ENCODE assay signal across 8 mouse cellular contexts in genomic region chr6:56908912-56909311, GRCm38 (mm10). TPM values are rescaled to one million over a fixed set of nuclear protein-coding genes. Genes with fewer than 3 reads are reported as not detected.
DNase-seq lines count a peak whose midpoint lies in the region; ATAC-seq and TF ChIP-seq lines count a peak whose summit lies in the region.

No protein-coding gene starts in this region.

- peaks cover 4% of the 10 kb centered on the region for H3K4me1 ChIP-seq in bone marrow macrophage, adult 2 months (ENCODE audit: control insufficient read depth, insufficient read depth, low read length)
- H3K4me1 ChIP-seq in liver, postnatal 0 days (ENCODE audit: insufficient read depth): peaks cover 74% of the 10 kb centered on the region

- ATAC-seq in liver, postnatal 0 days: peak; percentile 43

- no peak overlapping the region for H3K27ac ChIP-seq in bone marrow macrophage, adult 2 months (ENCODE audit: insufficient read depth, low read depth, low read length)
- no peak overlapping the region for H3K27ac ChIP-seq in liver, postnatal 0 days (ENCODE audit: low read depth)

- 7% methylated on average over 4 of the region's 4 CpGs for WGBS in liver, postnatal 0 days (ENCODE audit: insufficient replicate concordance)

- DNase-seq in cerebellum, adult 18-20 months: peak; percentile 48
- DNase-seq in cerebellum, adult 9-10 months: no peak
- peak; percentile 69 for DNase-seq in CD4-positive helper T cell, adult 2 months (ENCODE audit: low read depth, low spot score)
- peak; percentile 31 to 46 for DNase-seq in gastrocnemius, postnatal 36 days
- DNase-seq in kidney, postnatal 14 days: peak; percentile 78
- DNase-seq in liver, postnatal 0 days: peak; percentile 80
- DNase-seq in right cerebral cortex, postnatal 14 days: peak; percentile 65

- H3K27me3 ChIP-seq in liver, postnatal 0 days (ENCODE audit: insufficient read depth, low read length): no peaks in the 10 kb centered on the region

- TF ChIP-seq CTCF in bone marrow macrophage, adult 2 months (IDR thresholded peaks at IDR 0.05; ENCODE audit: low read depth, low read length): peak; percentile 57; the same call in 1 of the 2 replicates
- peak; percentile 97 for TF ChIP-seq CTCF in liver, postnatal 0 days (IDR thresholded peaks at IDR 0.05; ENCODE audit: low read depth)

- no peaks in the 10 kb centered on the region for H3K9me3 ChIP-seq in liver, postnatal 0 days (ENCODE audit: low read length)

- no peak for TF ChIP-seq EP300 in liver, postnatal 0 days (IDR thresholded peaks at IDR 0.05; ENCODE audit: low read depth)

- no peak overlapping the region for H3K4me2 ChIP-seq in liver, postnatal 0 days (ENCODE audit: low read depth, low read length)

- H3K36me3 ChIP-seq in liver, postnatal 0 days (replicated peaks; ENCODE audit: insufficient read depth, low read length): peaks cover 7% of the 10 kb centered on the region; the same call in 1 of the 2 replicates

- intact Hi-C loops in gastrocnemius, postnatal 36 days (cut with DNase I): loop anchor here (2.0 to 5.0 kb wide), 2 partner anchors 57 to 100 kb away; no protein-coding TSS in a partner anchor

- H3K9ac ChIP-seq in liver, postnatal 0 days (replicated peaks): no peak overlapping the region

- TF ChIP-seq POLR2A in bone marrow macrophage, adult 2 months (IDR thresholded peaks at IDR 0.05; ENCODE audit: borderline replicate concordance, low read depth, low read length): no peak

- H3K4me3 ChIP-seq in bone marrow macrophage, adult 2 months (ENCODE audit: insufficient read depth, low read length): no peak overlapping the region
- H3K4me3 ChIP-seq in liver, postnatal 0 days (ENCODE audit: low read depth, low read length): no peak overlapping the region

RNA-seq across cellular contexts. Expression of gene Nt5c3, which starts 14.8 kb away (rescaled TPM):
- polyA plus RNA-seq in bone marrow macrophage, adult 2 months (2012; ENCODE audit: insufficient read depth, insufficient read length, missing spikeins): 29.9 and 30.8 TPM in 2 replicates
- 10 to 100 TPM; 54.5 to 56.3 TPM for total RNA-seq in gastrocnemius, postnatal 36 days (2021)
- polyA plus RNA-seq in liver, postnatal 0 days (2015; fragmentation: Nextera tagmentation; extraction: Ambion mirVana): 113 and 127 TPM in 2 replicates

RNA-seq across cellular contexts. Expression of gene Vmn1r4, which starts 14.9 kb away (rescaled TPM):
- polyA plus RNA-seq in bone marrow macrophage, adult 2 months (2012; ENCODE audit: insufficient read depth, insufficient read length, missing spikeins): not detected in 2 replicates
- under 1 TPM in 1 of 2 experiments, not detected in 1; 0.25 TPM for total RNA-seq in gastrocnemius, postnatal 36 days (2021)
- polyA plus RNA-seq in liver, postnatal 0 days (2015; fragmentation: Nextera tagmentation; extraction: Ambion mirVana): 0.25 and 0.26 TPM in 2 replicates
